Mouse (Mus musculus) midbrain, embryonic 12.5 days (tissue): ENCODE data around the gene Ubl7. TPM values are rescaled to one million over a fixed set of nuclear protein-coding genes. Genes with fewer than 3 reads are reported as not detected.
A peak's percentile ranks its signal among the peaks of the same experiment; 100 is the strongest.

Source experiments
- ATAC-seq: fragments of 200-750 bp; cut with Nextera tagmentation; 2 replicates; pipeline ENCODE4 v1.8.0; 2017; ENCODE audit warnings: low read depth, moderate TSS enrichment, moderate library complexity; ENCODE audit not compliant: low FRiP score
- H3K27ac ChIP-seq: fragments of 300-500 bp; sonication (generic); replicated peaks from 2 replicates; pipeline ENCODE4 v1.5.1; 2016; ENCODE audit warnings: mild to moderate bottlenecking
- H3K27me3 ChIP-seq: fragments of 300-500 bp; sonication (generic); 2 replicates; pipeline ENCODE4 v1.6.1; 2016; ENCODE audit warnings: mild to moderate bottlenecking
- H3K36me3 ChIP-seq: fragments of 300-500 bp; sonication (generic); 2 replicates; pipeline ENCODE4 v1.6.1; 2016
- H3K4me1 ChIP-seq: fragments of 300-500 bp; sonication (generic); 2 replicates; pipeline ENCODE4 v1.6.1; 2016
- H3K4me2 ChIP-seq: fragments of 300-500 bp; sonication (generic); replicated peaks from 2 replicates; pipeline ENCODE4 v1.6.1; 2016; ENCODE audit warnings: mild to moderate bottlenecking, moderate library complexity
- H3K4me3 ChIP-seq: fragments of 300-500 bp; sonication (generic); 2 replicates; pipeline ENCODE4 v1.5.1; 2016; ENCODE audit warnings: mild to moderate bottlenecking
- H3K9ac ChIP-seq: fragments of 300-500 bp; sonication (generic); replicated peaks from 2 replicates; pipeline ENCODE4 v1.6.1; 2016; ENCODE audit warnings: mild to moderate bottlenecking, moderate library complexity
- H3K9me3 ChIP-seq: fragments of 300-500 bp; sonication (generic); 2 replicates; pipeline ENCODE4 v1.6.1; 2016; ENCODE audit warnings: mild to moderate bottlenecking
- whole genome bisulfite sequencing: fragments of 180-500 bp; shearing (Covaris S2); methylation state at CpG from one replicate; pipeline ENCODE4 v1.1.7; 2016; 5-methylcytosine and 5-hydroxymethylcytosine counted together
- polyA plus RNA-seq: library from polyadenylated mRNA; unstranded; fragments of >200 nt; fragmentation: Nextera tagmentation; extraction: Ambion mirVana; gene quantifications from 2 replicates; pipeline ENCODE4 v1.2.1, GENCODE M21; 2016

Ubl7 gene
- 135 and 144 TPM in 2 replicates for polyA plus RNA-seq

- under 1% methylated on average over 47 of the region's 47 CpGs for WGBS
- H3K9me3 ChIP-seq, result no peaks in the 10 kb centered on the region
Observed at GRCm38 (mm10) chr9:57910254-57911160, at the start of gene Ubl7. Gene Ubl7 (plus strand): TSS chr9:57910979.

DNA sequence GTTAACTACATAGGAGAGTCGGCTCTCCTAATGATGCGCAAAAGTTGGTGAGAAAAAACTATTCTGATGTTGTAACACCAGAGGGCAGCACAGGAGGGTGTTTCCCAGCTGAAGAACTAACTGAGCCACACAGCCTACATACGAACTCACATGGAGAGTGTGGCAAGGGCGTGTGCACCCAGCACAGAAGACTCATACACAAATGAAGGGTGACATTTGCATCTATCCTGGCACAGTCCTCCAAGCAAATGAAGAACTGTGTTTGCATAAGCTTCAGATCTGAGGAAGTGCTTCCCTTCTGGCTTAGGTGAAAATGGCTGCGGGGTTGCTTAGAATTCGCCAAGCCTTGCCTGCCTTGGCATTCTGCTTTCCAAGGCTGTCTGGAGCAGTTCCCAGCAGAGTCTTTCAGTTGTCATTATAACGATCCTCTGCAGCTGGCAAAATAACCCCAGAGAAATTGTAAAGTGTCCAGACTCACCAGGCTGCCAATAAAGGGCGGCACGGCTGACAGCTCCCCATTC lies 48.8 kb upstream of the Ubl7 start:
- Histone ChIP-seq H3K4me1 (peaks cover 9% of the 10 kb centered on the region; the same call in 1 of the 2 replicates), H3K27ac (no peak overlapping the region), H3K9me3 (no peaks in the 10 kb centered on the region), H3K9ac (no peak overlapping the region), H3K27me3 (no peaks in the 10 kb centered on the region), H3K4me3 (no peak overlapping the region), H3K4me2 (no peak overlapping the region), H3K36me3 (no peaks in the 10 kb centered on the region)
- 40% methylated on average over 9 of the region's 9 CpGs for WGBS
- no peak for ATAC-seq

More at GRCm38 (mm10) chr9:57910254-57911160, at the start of gene Ubl7:
- peak within 1 kb of the TSS; percentile 61 for H3K9ac ChIP-seq
- peaks cover 14% of the 10 kb centered on the region for H3K4me1 ChIP-seq
- peaks cover 15% of the 10 kb centered on the region for H3K36me3 ChIP-seq
- no peaks in the 10 kb centered on the region for H3K27me3 ChIP-seq
- peak within 1 kb of the TSS; percentile 88 for H3K4me2 ChIP-seq
- peak within 1 kb of the TSS; percentile 70 for H3K4me3 ChIP-seq
- peak within 1 kb of the TSS; percentile 65 for H3K27ac ChIP-seq
- peak; percentile 88 for ATAC-seq

DNA sequence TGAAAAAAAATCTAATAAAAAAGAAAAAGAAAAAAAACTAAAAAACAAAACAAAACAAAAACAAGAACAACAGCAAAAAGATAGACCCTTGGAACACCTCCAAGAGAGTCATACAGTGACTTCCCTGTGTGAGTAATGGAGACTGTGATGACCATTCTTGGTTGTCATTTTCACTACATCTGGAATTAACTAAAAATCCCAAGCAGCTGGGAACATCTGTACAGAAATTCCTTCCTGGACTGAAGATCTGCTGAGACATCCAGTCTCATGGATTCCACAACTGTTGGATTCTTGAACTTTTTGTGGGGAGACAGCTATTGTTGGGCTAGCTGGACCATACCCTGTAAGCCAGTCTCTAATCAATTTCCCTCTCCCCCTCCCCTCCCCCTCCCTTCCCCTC lies 46.4 kb upstream of the Ubl7 start:
- Histone ChIP-seq H3K27ac (no peak overlapping the region), H3K27me3 (no peaks in the 10 kb centered on the region), H3K9me3 (no peaks in the 10 kb centered on the region), H3K36me3 (no peaks in the 10 kb centered on the region), H3K9ac (no peak overlapping the region), H3K4me1 (peaks cover 9% of the 10 kb centered on the region; the same call in 1 of the 2 replicates), H3K4me2 (no peak overlapping the region), H3K4me3 (no peak overlapping the region)
- no peak for ATAC-seq

- H3K9me3 ChIP-seq, result no peaks in the 10 kb centered on the region
- peaks cover 8% of the 10 kb centered on the region; the same call in 1 of the 2 replicates for H3K4me1 ChIP-seq
- H3K27ac ChIP-seq, result no peak overlapping the region
- H3K27me3 ChIP-seq, result no peaks in the 10 kb centered on the region
- H3K4me2 ChIP-seq, result no peak overlapping the region
- ATAC-seq, result no peak
- H3K4me3 ChIP-seq, result no peak overlapping the region
- no peaks in the 10 kb centered on the region for H3K36me3 ChIP-seq
- no peak overlapping the region for H3K9ac ChIP-seq
- WGBS, result 88% methylated on average over 7 of the region's 7 CpGs
Observed at GRCm38 (mm10) chr9:57866530-57866929, 44.2 kb upstream of the Ubl7 start.

DNA sequence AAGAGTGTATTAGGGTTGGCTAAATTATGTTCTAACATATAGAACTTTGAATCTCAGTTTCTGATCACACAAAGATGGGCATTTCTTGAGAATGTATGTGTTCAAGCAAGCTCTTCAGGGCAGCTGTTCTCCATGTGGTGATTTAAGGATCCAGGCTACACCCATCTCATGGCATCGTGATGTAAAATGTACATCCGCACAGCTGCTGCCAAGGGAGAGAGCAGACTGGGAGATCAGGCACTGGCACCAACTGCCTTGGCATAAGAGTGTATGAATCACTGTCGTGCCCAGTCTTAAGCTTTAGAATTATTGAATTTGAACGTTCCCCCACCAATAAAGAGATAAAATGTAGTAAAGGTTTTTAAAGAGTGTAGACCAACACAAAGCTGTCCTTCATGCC lies 43.5 kb upstream of the Ubl7 start:
- H3K9me3 ChIP-seq, result no peaks in the 10 kb centered on the region
- no peak overlapping the region for H3K4me3 ChIP-seq
- H3K4me2 ChIP-seq, result no peak overlapping the region
- H3K9ac ChIP-seq, result no peak overlapping the region
- peaks cover 2% of the 10 kb centered on the region; the same call in 1 of the 2 replicates for H3K4me1 ChIP-seq
- no peak for ATAC-seq
- WGBS, result 91% methylated on average over 4 of the region's 4 CpGs
- no peak overlapping the region for H3K27ac ChIP-seq
- H3K27me3 ChIP-seq, result no peaks in the 10 kb centered on the region
- H3K36me3 ChIP-seq, result no peaks in the 10 kb centered on the region

DNA sequence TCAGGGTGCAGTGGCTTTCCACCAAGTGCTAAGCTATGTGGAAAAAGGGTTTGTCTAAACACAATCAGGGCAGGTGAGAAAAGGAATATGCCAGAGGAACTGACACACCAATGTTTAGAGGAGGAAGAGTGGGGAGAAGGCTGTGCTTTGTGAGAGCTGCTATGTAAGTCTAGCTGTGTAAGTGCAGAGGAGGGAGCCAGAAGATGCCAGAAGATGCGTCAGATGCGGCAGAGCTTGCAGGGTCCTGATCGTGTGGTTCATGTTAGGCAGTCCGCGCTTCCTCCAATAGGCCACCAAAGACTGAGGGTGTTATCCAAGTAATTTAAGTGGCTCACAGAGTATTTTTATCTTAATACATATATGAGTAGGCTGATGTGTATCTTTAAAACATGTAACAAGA lies 42.9 kb upstream of the Ubl7 start:
- H3K4me3 ChIP-seq, result no peak overlapping the region
- no peak overlapping the region for H3K4me2 ChIP-seq
- H3K9me3 ChIP-seq, result no peaks in the 10 kb centered on the region
- H3K27me3 ChIP-seq, result no peaks in the 10 kb centered on the region
- H3K27ac ChIP-seq, result no peak overlapping the region
- WGBS, result 86% methylated on average over 5 of the region's 5 CpGs
- H3K9ac ChIP-seq, result no peak overlapping the region
- no peaks in the 10 kb centered on the region for H3K4me1 ChIP-seq
- ATAC-seq, result no peak
- no peaks in the 10 kb centered on the region for H3K36me3 ChIP-seq

- Histone ChIP-seq H3K36me3 (no peaks in the 10 kb centered on the region), H3K9ac (no peak overlapping the region), H3K4me1 (no peaks in the 10 kb centered on the region), H3K4me3 (no peak overlapping the region), H3K4me2 (no peak overlapping the region), H3K9me3 (no peaks in the 10 kb centered on the region), H3K27ac (no peak overlapping the region), H3K27me3 (no peaks in the 10 kb centered on the region)
- no peak for ATAC-seq
- WGBS, result 84% methylated on average over 6 of the region's 6 CpGs
Observed at GRCm38 (mm10) chr9:57868767-57869166, 42.0 kb upstream of the Ubl7 start.

DNA sequence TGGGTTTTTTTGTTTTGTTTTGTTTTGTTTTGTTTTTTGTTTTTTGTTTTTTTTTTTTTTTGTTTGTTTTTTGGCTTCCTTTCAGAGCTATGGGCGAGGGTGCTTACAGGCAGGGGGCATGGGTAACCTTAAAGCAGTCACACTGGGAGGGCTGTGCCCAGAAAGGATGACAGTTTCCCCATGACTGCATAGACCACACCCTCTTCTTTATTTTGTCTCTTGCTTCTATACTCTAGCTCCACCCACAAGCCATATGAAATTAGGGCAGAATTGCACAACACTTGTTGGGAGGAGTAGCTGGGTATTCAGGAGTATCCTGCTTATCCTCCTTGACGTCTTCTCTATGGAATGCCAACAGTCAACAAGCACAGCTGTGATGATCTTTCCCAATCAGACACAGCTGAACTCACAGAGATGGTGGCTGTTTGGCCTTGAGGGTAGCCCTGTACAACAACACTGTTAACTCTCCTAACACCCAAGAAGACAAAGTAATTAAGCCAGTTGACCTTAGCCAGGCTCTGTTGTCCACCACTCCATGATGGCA lies 40.4 kb upstream of the Ubl7 start:
- ATAC-seq, result no peak
- no peak overlapping the region for H3K27ac ChIP-seq
- H3K4me2 ChIP-seq, result no peak overlapping the region
- no peak overlapping the region for H3K4me3 ChIP-seq
- no peaks in the 10 kb centered on the region for H3K9me3 ChIP-seq
- no peaks in the 10 kb centered on the region for H3K4me1 ChIP-seq
- no peaks in the 10 kb centered on the region for H3K27me3 ChIP-seq
- no peak overlapping the region for H3K9ac ChIP-seq
- 40% methylated on average over 2 of the region's 2 CpGs for WGBS
- no peaks in the 10 kb centered on the region for H3K36me3 ChIP-seq

- H3K4me1 ChIP-seq, result no peaks in the 10 kb centered on the region
- no peak overlapping the region for H3K4me2 ChIP-seq
- no peak overlapping the region for H3K4me3 ChIP-seq
- no peak for ATAC-seq
- H3K9ac ChIP-seq, result no peak overlapping the region
- H3K27me3 ChIP-seq, result no peaks in the 10 kb centered on the region
- H3K36me3 ChIP-seq, result no peaks in the 10 kb centered on the region
- WGBS, result 84% methylated on average over 5 of the region's 5 CpGs
- H3K9me3 ChIP-seq, result no peaks in the 10 kb centered on the region
- no peak overlapping the region for H3K27ac ChIP-seq
Observed at GRCm38 (mm10) chr9:57874134-57874533, 36.6 kb upstream of the Ubl7 start.

DNA sequence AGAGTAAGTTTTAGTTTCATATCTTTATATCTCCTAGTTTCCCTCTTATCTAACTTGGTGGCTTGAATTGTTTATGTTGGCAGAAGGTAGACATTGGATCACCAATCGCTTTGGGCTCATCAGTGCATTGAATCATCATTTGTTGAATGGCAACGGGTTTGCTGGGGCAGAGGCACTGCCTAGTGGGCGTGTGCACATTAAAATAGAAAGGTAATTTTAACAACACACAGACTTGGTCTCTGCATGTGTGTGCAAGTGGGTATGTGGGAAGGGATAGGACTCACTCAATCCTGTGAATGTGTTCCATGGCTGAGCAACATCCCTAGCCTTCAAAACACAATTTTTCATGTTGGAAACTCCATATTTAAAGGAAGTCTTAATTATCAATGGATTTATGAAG lies 35.8 kb upstream of the Ubl7 start:
- Histone ChIP-seq H3K4me3 (no peak overlapping the region), H3K27me3 (no peaks in the 10 kb centered on the region), H3K4me1 (no peaks in the 10 kb centered on the region), H3K27ac (no peak overlapping the region), H3K4me2 (no peak overlapping the region), H3K9me3 (no peaks in the 10 kb centered on the region), H3K36me3 (no peaks in the 10 kb centered on the region), H3K9ac (no peak overlapping the region)
- ATAC-seq, result no peak
- 68% methylated on average over 3 of the region's 3 CpGs for WGBS

DNA sequence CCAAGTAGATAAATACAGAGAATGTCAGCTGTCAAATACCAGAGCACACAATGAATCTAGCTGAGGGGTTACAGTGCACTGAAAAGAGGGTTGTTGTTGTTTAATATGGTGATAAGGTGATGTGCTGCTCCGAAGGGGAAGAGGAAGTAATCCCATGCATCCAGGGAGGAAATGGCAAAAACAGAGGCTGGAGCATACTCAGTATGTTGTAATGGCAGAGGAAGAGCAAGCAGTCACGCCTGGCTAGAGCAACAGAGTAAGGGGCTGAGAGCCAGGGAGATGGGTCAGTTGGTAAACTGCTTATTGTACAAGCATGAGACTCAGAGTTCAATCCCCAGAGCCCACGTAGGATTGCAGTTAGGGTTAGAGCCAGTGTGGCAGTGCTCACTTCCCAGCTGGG lies 31.6 kb upstream of the Ubl7 start:
- Histone ChIP-seq H3K9ac (no peak overlapping the region), H3K4me1 (0 out of 2 replicates have a peak, but pooled peaks cover 3% of the 10 kb centered on the region), H3K9me3 (no peaks in the 10 kb centered on the region), H3K27me3 (no peaks in the 10 kb centered on the region), H3K4me2 (no peak overlapping the region), H3K36me3 (no peaks in the 10 kb centered on the region), H3K27ac (no peak overlapping the region), H3K4me3 (no peak overlapping the region)
- no peak for ATAC-seq
- WGBS, result 73% methylated on average over 3 of the region's 3 CpGs

DNA sequence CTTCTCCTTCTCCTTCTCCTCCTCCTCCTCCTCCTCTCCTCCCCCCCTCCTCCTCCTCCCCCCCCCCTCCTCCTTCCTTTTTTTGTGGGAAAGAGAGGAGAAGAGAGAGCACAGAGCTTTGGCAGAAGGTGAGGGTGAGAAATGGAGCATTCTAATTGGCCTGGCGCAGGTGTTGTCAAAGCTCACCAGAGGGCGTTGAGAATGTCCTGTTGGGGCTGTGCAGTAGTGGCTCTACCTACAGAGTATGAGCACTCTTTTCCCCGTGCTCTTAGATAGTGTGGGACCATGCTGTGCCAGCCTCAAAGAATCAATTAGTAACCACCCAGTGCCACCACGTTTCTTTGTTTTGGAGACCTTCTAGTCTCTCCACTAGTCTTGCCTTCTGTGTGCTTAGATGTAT lies 30.5 kb upstream of the Ubl7 start:
- ATAC-seq, result no peak
- 20% methylated on average over 4 of the region's 4 CpGs for WGBS
- Histone ChIP-seq H3K36me3 (no peaks in the 10 kb centered on the region), H3K9me3 (no peaks in the 10 kb centered on the region), H3K4me2 (no peak overlapping the region), H3K4me1 (0 out of 2 replicates have a peak, but pooled peaks cover 3% of the 10 kb centered on the region), H3K9ac (no peak overlapping the region), H3K4me3 (no peak overlapping the region), H3K27me3 (no peaks in the 10 kb centered on the region), H3K27ac (no peak overlapping the region)
